Mouse (Mus musculus): ENCODE results near the gene Ss18l2. TPM values are rescaled to one million over a fixed set of nuclear protein-coding genes. Genes with fewer than 3 reads are reported as not detected.

The Ss18l2 gene
- total RNA-seq, 2 experiments from 2014 or later = 25.7 to 44.9 TPM

DNA sequence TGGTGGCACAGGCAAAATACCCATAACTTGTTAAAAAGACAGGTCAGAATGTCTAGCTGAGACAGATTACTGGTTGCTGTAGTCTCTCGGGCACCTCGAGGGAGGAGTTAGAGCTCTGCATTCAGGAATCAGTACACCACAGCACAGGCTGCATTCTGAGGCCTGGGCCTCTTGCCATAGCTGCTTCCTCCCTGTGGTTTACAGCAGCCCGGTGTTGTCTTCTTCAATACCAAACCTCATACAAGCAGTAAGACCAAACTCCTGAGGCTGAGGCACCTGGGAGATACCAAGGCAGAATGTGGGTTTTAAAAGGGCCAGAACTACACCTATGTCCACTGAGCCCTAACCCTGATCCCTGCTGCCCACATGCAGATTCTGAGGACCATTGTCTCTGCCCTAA is 47.3 kb downstream of the Ss18l2 start:
- peak; percentile 21; the same call in 1 of the 2 replicates for ATAC-seq (replicated peaks; ENCODE audit: poor library complexity, severe bottlenecking)

DNA sequence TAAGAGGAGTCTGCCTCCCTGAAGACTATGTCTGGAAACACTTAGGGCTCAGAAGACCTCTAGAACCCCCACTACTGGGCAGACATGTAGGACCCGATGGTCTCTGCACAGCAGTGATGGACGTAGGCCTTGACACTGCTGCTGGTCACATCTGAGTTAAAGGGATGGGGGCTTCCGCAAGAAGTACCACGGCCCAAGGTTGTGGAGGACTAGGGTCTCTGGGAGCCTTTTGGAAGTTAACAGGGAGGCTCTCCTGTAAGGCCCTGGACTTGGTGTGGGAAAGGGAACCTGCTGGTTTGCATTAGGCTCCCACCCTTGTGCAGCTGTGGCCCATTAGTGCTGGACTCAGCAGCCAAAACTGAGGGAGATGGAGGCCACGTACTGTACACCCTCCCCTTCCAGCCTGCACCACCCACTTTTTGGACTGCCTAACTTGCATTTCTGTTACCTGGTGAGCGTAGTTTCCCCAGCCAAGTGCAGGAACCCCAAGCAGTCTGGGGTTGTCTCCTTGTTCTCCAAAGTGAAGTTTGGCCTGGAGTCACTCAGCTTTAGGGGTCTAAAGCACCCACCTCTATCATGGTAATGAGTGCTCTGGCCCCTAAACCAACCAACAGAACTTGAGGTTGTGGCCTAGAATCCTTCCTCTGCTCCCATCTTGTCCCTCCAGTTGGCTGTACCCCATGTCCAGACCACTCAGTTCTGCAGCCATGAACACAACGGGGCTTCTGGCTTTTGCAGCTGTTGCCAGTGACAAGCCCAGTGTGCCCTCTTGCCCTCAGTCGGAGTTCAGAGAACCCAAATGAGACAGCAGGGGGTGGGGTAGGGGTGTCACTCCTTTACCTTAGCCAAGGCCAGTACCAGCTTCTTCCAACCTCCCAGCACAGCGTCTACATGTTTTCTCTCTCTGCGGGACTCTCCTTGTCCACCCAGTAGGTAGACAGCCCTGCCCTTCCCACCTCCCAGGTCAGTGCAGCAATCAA is 48.0 kb downstream of the Ss18l2 start:
- ATAC-seq (replicated peaks; ENCODE audit: poor library complexity, severe bottlenecking) = no peak

DNA sequence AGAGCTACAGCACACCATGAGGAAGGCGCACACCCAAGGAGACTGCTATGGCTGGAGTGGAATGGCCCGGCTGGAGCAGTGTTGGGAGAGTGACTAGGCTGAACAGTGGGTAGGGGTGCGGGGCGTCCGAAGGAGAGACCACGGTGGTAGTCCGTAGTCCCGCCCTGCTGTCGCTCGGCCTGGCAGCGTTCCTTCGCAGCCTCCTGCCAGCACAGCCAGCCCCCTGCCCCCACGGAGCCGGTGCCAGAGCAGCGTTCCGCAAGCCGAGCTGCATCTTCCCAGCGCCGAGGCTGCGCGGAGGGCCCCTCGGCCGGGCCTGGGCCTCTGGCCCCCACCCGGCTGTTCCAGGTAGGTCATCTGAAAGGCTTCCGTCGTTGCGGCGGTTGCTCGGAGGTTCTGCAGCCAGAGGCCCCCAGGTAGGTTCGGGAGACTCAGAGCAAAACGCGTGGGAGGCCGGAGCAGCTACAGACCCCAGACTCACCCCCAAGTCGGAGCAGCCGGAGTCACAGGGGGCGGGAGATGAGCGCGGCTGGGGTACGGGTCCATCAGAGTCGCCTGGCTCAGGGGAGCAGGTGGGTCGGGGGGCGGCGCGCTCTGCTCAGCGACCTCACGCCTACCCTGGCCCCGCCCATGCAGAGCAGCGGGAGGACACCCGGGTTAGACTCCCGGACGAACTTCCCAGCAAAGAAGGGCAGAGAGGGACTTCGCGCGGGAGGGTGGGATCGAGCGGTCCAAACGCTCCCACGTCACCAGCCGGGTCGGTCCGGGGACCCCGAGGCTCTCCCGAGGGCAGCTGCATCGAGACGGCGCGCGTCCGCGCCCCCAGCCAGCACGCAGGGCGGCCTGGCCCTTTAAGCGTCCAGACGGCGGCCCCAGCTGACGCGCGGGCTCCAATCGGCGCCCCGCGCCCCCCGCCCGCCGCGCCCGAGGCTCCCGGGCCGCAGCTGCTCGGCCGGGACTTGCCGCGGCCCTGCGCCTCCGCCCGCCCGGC is 49.3 kb downstream of the Ss18l2 start, which contains the start of gene Zfp651:
Zfp651 (plus strand) TSS at position 240 of the 991 bp plus-strand sequence.
- peak; percentile 19 for ATAC-seq (replicated peaks; ENCODE audit: poor library complexity, severe bottlenecking)

DNA sequence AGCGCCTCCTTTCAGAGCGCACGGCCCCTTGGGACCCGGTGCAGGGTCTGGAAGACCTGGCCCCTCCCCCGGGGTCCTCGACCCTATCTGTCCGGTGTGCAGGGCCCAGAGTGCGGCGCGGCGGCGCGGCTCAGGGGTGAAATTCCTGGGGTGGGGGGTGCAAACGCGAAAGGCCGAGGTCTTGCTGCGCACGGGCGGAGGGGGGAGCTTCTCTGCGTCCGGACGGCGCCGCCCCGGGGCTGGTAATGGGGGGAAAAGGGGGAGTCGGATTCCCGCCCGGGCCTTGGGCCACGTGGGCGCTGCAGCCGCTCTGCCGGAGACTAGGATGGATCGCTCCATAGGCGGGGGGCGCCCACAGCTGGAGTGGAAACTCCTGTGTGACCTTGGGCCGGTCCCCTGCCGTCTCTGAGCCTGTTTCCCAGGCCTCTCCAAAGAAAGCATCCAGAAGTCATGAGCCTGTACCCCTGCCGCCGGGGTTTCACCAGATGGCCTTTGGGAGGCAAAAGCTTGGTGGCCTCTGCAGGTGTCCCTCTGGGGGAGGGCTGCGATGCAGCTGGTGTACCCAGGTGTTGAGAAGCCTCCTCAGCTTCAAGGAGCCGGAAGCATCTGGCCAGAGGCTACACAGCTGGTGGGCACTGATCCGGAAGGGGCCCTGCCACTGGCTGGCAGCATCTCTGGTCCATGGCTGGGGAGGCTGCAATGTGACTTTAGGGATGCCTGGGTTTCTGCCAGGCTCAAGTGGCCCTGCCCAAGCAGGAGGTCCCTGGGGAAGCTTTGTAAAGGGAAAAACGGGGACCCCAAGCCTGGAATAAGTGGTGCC is 50.4 kb downstream of the Ss18l2 start:
- ATAC-seq (replicated peaks; ENCODE audit: poor library complexity, severe bottlenecking) = peak; percentile 16

DNA sequence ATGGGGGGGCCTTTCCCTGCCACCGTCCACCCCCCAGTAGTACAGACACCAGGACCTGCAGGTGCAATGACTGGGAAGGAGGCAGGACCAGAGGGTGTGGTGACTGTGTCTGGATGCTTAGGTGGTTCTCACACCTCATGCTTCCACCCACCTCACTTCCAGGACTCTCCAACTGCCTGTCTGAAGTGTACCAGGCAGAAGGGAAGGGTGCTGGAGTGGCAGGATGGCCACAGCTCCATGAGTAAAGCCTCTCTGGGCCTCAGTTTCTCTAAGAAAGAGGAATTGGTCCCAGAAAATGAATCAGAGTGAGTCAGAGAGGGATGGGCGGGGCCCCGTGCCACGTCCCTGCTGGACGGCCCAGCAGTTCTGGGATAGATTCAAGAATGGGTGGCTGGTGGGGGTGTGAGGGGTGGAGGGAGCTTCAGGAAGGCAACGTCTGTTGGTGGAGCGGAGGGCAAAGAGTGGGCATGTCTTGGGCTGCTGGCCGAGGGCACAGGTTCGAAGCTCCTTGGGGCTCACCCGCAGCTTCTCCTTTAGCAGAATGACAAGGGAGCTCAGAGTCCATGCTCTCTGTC is 51.0 kb downstream of the Ss18l2 start:
- ATAC-seq (replicated peaks; ENCODE audit: poor library complexity, severe bottlenecking) = no peak

DNA sequence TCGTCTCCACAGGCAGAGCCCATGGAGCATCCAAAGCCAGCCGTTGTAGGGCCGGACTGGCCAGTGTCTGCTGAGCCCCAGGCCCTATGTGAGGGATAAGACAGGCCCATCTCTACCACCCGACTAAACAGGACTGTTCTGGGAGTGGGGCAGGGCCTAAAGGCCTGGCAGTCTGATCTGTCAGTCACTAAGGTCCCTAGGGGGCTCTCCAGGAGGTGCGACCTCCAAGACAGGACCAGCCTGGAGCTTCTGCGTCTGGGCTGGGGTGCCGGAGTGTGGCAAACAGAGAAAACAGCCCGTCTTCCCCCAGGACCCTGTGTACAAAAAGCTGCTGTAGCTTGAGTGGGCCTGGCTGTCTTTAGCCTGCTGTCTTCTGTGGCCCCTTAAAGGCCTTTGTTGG is 51.7 kb downstream of the Ss18l2 start:
- ATAC-seq (replicated peaks; ENCODE audit: poor library complexity, severe bottlenecking) = no peak

DNA sequence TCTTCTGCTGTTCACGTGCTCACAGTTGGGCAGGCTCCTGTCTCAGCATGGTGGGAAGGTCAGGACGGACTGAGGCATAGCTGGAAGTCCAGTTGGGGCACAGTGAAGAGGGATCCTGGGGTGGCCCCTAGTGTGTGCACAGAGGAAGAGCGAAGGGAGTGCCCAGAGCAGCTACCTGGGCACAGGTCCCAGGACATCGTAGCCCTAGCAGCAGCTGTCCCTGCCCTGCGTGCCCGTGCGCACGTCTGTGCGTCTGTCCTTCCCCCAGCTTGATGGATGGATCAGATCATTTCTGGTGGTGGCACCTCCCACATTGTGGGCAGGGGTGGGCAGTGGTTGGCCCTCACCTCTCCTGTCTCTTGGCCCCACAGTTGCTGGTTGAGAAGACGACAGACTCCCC is 52.1 kb downstream of the Ss18l2 start:
- no peak for ATAC-seq (replicated peaks; ENCODE audit: poor library complexity, severe bottlenecking)

DNA sequence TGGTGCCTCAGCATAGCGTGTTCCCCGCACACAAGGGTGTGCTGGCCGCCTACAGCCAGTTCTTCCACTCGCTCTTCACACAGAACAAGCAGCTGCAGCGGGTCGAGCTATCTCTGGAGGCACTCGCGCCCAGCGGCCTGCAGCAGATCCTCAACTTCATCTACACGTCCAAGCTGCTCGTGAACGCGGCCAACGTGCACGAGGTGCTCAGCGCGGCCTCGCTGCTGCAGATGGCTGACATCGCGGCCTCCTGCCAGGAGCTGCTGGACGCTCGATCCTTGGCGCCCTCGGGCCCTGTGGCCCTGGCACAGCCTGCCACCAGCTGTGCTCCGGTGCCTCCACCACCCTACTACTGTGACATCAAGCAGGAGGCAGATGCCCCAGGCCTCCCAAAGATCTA is 52.6 kb downstream of the Ss18l2 start:
- no peak for ATAC-seq (replicated peaks; ENCODE audit: poor library complexity, severe bottlenecking)

Other genes starting within 250 kb of the Ss18l2 start
- not detected in 2 replicates for gene Cck, start 214.6 kb upstream of the Ss18l2 start, total RNA-seq (2014; fragmentation: Nextera tagmentation)
- gene Cck, start 214.6 kb upstream of the Ss18l2 start, total RNA-seq (2017) = not detected in 2 replicates
- gene Lyzl4, start 68.2 kb upstream of the Ss18l2 start, total RNA-seq (2014; fragmentation: Nextera tagmentation) = not detected in 2 replicates
- not detected in 2 replicates for gene Lyzl4, start 68.2 kb upstream of the Ss18l2 start, total RNA-seq (2017)
- gene Vipr1, start 67.6 kb upstream of the Ss18l2 start, total RNA-seq (2014; fragmentation: Nextera tagmentation) = not detected in 2 replicates
- not detected in 2 replicates for gene Vipr1, start 67.6 kb upstream of the Ss18l2 start, total RNA-seq (2017)
- 14.7 and 18.2 TPM in 2 replicates for gene Sec22c, start 4.8 kb upstream of the Ss18l2 start, total RNA-seq (2014; fragmentation: Nextera tagmentation)
- 4.7 and 10.5 TPM in 2 replicates for gene Sec22c, start 4.8 kb upstream of the Ss18l2 start, total RNA-seq (2017)
- gene Nktr, start 8.8 kb downstream of the Ss18l2 start, total RNA-seq (2014; fragmentation: Nextera tagmentation) = 140 and 176 TPM in 2 replicates
- 130 and 131 TPM in 2 replicates for gene Nktr, start 8.8 kb downstream of the Ss18l2 start, total RNA-seq (2017)
- gene Zfp651, start 49.0 kb downstream of the Ss18l2 start, total RNA-seq (2014; fragmentation: Nextera tagmentation) = 0.98 TPM in 1 of 2 replicates, not detected in the other
- gene Zfp651, start 49.0 kb downstream of the Ss18l2 start, total RNA-seq (2017) = 0.39 TPM in 1 of 2 replicates, not detected in the other
- 0.41 TPM in 1 of 2 replicates, not detected in the other for gene Klhl40, start 67.3 kb downstream of the Ss18l2 start, total RNA-seq (2014; fragmentation: Nextera tagmentation)
- gene Klhl40, start 67.3 kb downstream of the Ss18l2 start, total RNA-seq (2017) = not detected in 2 replicates
- not detected in 2 replicates for gene Hhatl, start 82.2 kb downstream of the Ss18l2 start, total RNA-seq (2014; fragmentation: Nextera tagmentation)
- gene Hhatl, start 82.2 kb downstream of the Ss18l2 start, total RNA-seq (2017) = not detected in 2 replicates
- not detected in 2 replicates for gene Ccdc13, start 129.1 kb downstream of the Ss18l2 start, total RNA-seq (2014; fragmentation: Nextera tagmentation)
- not detected in 2 replicates for gene Ccdc13, start 129.1 kb downstream of the Ss18l2 start, total RNA-seq (2017)
- 106 and 125 TPM in 2 replicates for gene Higd1a, start 148.0 kb downstream of the Ss18l2 start, total RNA-seq (2014; fragmentation: Nextera tagmentation)
- 12.9 and 16.8 TPM in 2 replicates for gene Higd1a, start 148.0 kb downstream of the Ss18l2 start, total RNA-seq (2017)
- gene Ackr2, start 188.0 kb downstream of the Ss18l2 start, total RNA-seq (2014; fragmentation: Nextera tagmentation) = not detected in 2 replicates
- gene Ackr2, start 188.0 kb downstream of the Ss18l2 start, total RNA-seq (2017) = not detected in 2 replicates
- gene Cyp8b1, start 206.0 kb downstream of the Ss18l2 start, total RNA-seq (2014; fragmentation: Nextera tagmentation) = not detected in 2 replicates
- gene Cyp8b1, start 206.0 kb downstream of the Ss18l2 start, total RNA-seq (2017) = not detected in 2 replicates
- 0.17 TPM in 1 of 2 replicates, not detected in the other for gene Fam198a, start 240.7 kb downstream of the Ss18l2 start, total RNA-seq (2014; fragmentation: Nextera tagmentation)
- 0.17 TPM in 1 of 2 replicates, not detected in the other for gene Fam198a, start 240.7 kb downstream of the Ss18l2 start, total RNA-seq (2017)